Mouse (Mus musculus) mesoderm, embryonic 11.5 days (tissue): ENCODE results near the gene Muc3.

Experiments used
- DNase-seq: peaks from one replicate; pipeline ENCODE4 v3.0.0-alpha.2; 2012; ENCODE audit warnings: low read depth, low spot score

Muc3 gene

GRCm38 (mm10) chr5:137095135-137095534 lies 54.0 kb downstream of the Muc3 start:
- no peak for DNase-seq

GRCm38 (mm10) chr5:137093720-137094119 lies 55.4 kb downstream of the Muc3 start:
- DNase-seq, result no peak

- no peak for DNase-seq
Observed at GRCm38 (mm10) chr5:137091560-137091959, 57.6 kb downstream of the Muc3 start.

GRCm38 (mm10) chr5:137090870-137091269 lies 58.3 kb downstream of the Muc3 start:
- DNase-seq, result no peak

- DNase-seq, result no peak
Observed at GRCm38 (mm10) chr5:137087410-137087809, 61.7 kb downstream of the Muc3 start.

GRCm38 (mm10) chr5:137085731-137086130 lies 63.4 kb downstream of the Muc3 start:
- DNase-seq, result no peak

GRCm38 (mm10) chr5:137085021-137085420 lies 64.1 kb downstream of the Muc3 start:
- DNase-seq, result no peak
